Mouse (Mus musculus): Measurements from ENCODE around the gene Icam1.
"Not testable (repeated sequence)": the region's sequence is repeated elsewhere in the genome, so short reads cannot be mapped to it uniquely, and the experiment has no call there.

The Icam1 gene

GRCm38 (mm10) chr9:21022726-21023125 is 6.9 kb downstream of the Icam1 start:
- DNase-seq (ENCODE audit: low read depth, low spot score), result no peak

- no peak for DNase-seq (ENCODE audit: low read depth, low spot score)
Observed at GRCm38 (mm10) chr9:21025258-21025810, 9.5 kb downstream of the Icam1 start.

- no peak for DNase-seq (ENCODE audit: low read depth, low spot score)
Observed at GRCm38 (mm10) chr9:21026849-21027248, 11.1 kb downstream of the Icam1 start.

- no peak for DNase-seq (ENCODE audit: low read depth, low spot score)
Observed at GRCm38 (mm10) chr9:21027774-21028290, 12.0 kb downstream of the Icam1 start.

- DNase-seq (ENCODE audit: low read depth, low spot score), result no peak
Observed at GRCm38 (mm10) chr9:21028560-21029110, 12.8 kb downstream of the Icam1 start.

- peak; percentile 61 for DNase-seq (ENCODE audit: low read depth, low spot score)
Observed at GRCm38 (mm10) chr9:21029291-21030054, 13.7 kb downstream of the Icam1 start, which contains the start of gene Icam4. Gene Icam4 (plus strand): TSS chr9:21029373.

GRCm38 (mm10) chr9:21030055-21030600 is 14.3 kb downstream of the Icam1 start:
- no peak for DNase-seq (ENCODE audit: low read depth, low spot score)

GRCm38 (mm10) chr9:21030781-21031250 is 15.0 kb downstream of the Icam1 start:
- DNase-seq (ENCODE audit: low read depth, low spot score), result peak; percentile 72

GRCm38 (mm10) chr9:21031251-21031895 is 15.6 kb downstream of the Icam1 start:
- DNase-seq (ENCODE audit: low read depth, low spot score), result no peak

GRCm38 (mm10) chr9:21031896-21032351 is 16.1 kb downstream of the Icam1 start, which contains the start of gene Icam5:
Gene Icam5 (plus strand): TSS chr9:21032073.
- no peak for DNase-seq (ENCODE audit: low read depth, low spot score)

GRCm38 (mm10) chr9:21032491-21032890 is 16.7 kb downstream of the Icam1 start:
- DNase-seq (ENCODE audit: low read depth, low spot score), result no peak

- peak; percentile 73 for DNase-seq (ENCODE audit: low read depth, low spot score)
Observed at GRCm38 (mm10) chr9:21033136-21033535, 17.4 kb downstream of the Icam1 start.

- DNase-seq (ENCODE audit: low read depth, low spot score), result no peak
Observed at GRCm38 (mm10) chr9:21034481-21035085, 18.8 kb downstream of the Icam1 start.

GRCm38 (mm10) chr9:21035586-21035985 is 19.8 kb downstream of the Icam1 start:
- DNase-seq (ENCODE audit: low read depth, low spot score), result no peak

- no peak for DNase-seq (ENCODE audit: low read depth, low spot score)
Observed at GRCm38 (mm10) chr9:21036161-21036560, 20.4 kb downstream of the Icam1 start.

- no peak for DNase-seq (ENCODE audit: low read depth, low spot score)
Observed at GRCm38 (mm10) chr9:21036666-21037065, 20.9 kb downstream of the Icam1 start.

- DNase-seq (ENCODE audit: low read depth, low spot score), result no peak
Observed at GRCm38 (mm10) chr9:21037481-21037891, 21.7 kb downstream of the Icam1 start.

GRCm38 (mm10) chr9:21039779-21040178 is 24.0 kb downstream of the Icam1 start:
- no peak for DNase-seq (ENCODE audit: low read depth, low spot score)

GRCm38 (mm10) chr9:21041308-21041707 is 25.5 kb downstream of the Icam1 start:
- DNase-seq (ENCODE audit: low read depth, low spot score), result no peak

GRCm38 (mm10) chr9:21043563-21043962 is 27.8 kb downstream of the Icam1 start:
- no peak for DNase-seq (ENCODE audit: low read depth, low spot score)

GRCm38 (mm10) chr9:21044785-21045184 is 29.0 kb downstream of the Icam1 start:
- not testable (repeated sequence) for DNase-seq (ENCODE audit: low read depth, low spot score)
